Mouse (Mus musculus) intestine, embryonic 16.5 days (tissue): Measurements from ENCODE around the gene Tert. TPM values are rescaled to one million over a fixed set of nuclear protein-coding genes. Genes with fewer than 3 reads are reported as not detected.

Source experiments
- ATAC-seq: fragments of 200-750 bp; cut with Nextera tagmentation; 2 replicates; pipeline ENCODE4 v1.8.0; 2017; ENCODE audit warnings: moderate TSS enrichment, moderate library complexity
- H3K27ac ChIP-seq: fragments of 300-500 bp; sonication (generic); 2 replicates; pipeline ENCODE4 v1.5.1; 2014; ENCODE audit warnings: mild to moderate bottlenecking, low read length
- H3K27me3 ChIP-seq: fragments of 300-500 bp; sonication (generic); replicated peaks from 2 replicates; pipeline ENCODE4 v1.6.1; 2014; ENCODE audit warnings: low read length, control low read depth, mixed read lengths; ENCODE audit not compliant: control insufficient read depth, insufficient read depth
- H3K36me3 ChIP-seq: fragments of 300-500 bp; sonication (generic); 2 replicates; pipeline ENCODE4 v1.6.1; 2014; ENCODE audit warnings: low read length, control low read depth; ENCODE audit not compliant: control insufficient read depth, insufficient read depth
- H3K4me1 ChIP-seq: fragments of 300-500 bp; sonication (generic); 2 replicates; pipeline ENCODE4 v1.6.1; 2014; ENCODE audit warnings: low read length, control low read depth, mixed read lengths; ENCODE audit not compliant: control insufficient read depth, insufficient read depth
- H3K4me2 ChIP-seq: fragments of 300-500 bp; sonication (generic); 2 replicates; pipeline ENCODE4 v1.6.1; 2014; ENCODE audit warnings: low read depth, low read length, control low read depth
- H3K4me3 ChIP-seq: fragments of 300-500 bp; sonication (generic); 2 replicates; pipeline ENCODE4 v1.5.1; 2014; ENCODE audit warnings: mild to moderate bottlenecking, low read length
- H3K9ac ChIP-seq: fragments of 300-500 bp; sonication (generic); 2 replicates; pipeline ENCODE4 v1.6.1; 2014; ENCODE audit warnings: low read depth, low read length
- H3K9me3 ChIP-seq: fragments of 300-500 bp; sonication (generic); 2 replicates; pipeline ENCODE4 v1.6.1; 2016; ENCODE audit warnings: low read length, control low read depth; ENCODE audit not compliant: control insufficient read depth
- WGBS: fragments of 180-500 bp; shearing (Covaris S2); extraction: QIAGEN DNeasy Blood & Tissue Kit; methylation state at CpG from one replicate; pipeline ENCODE4 v1.1.7; 2014; 5-methylcytosine and 5-hydroxymethylcytosine counted together
- polyA plus RNA-seq: library from polyadenylated mRNA; unstranded; fragments of >200 nt; fragmentation: Nextera tagmentation; extraction: Ambion mirVana; gene quantifications from 2 replicates; pipeline ENCODE4 v1.2.1, GENCODE M21; 2015

Tert gene
- polyA plus RNA-seq, 1 experiment from 2014 or later, result 8.0 TPM

- no peaks in the 10 kb centered on the region for H3K9me3 ChIP-seq
- no peak overlapping the region for H3K27ac ChIP-seq
- H3K36me3 ChIP-seq, result peaks cover 20% of the 10 kb centered on the region
- H3K4me1 ChIP-seq, result no peaks in the 10 kb centered on the region
- H3K27me3 ChIP-seq, result no peaks in the 10 kb centered on the region
- WGBS, result 90% methylated on average over 5 of the region's 5 CpGs
- H3K4me2 ChIP-seq, result no peak overlapping the region
- no peak overlapping the region for H3K9ac ChIP-seq
- H3K4me3 ChIP-seq, result no peak overlapping the region
- no peak for ATAC-seq
Measured at GRCm38 (mm10) chr13:73618406-73618805, 8.3 kb upstream of the Tert start.

GRCm38 (mm10) chr13:73620637-73621036 lies 6.1 kb upstream of the Tert start:
- H3K9ac ChIP-seq, result no peak overlapping the region
- H3K4me1 ChIP-seq, result no peaks in the 10 kb centered on the region
- H3K36me3 ChIP-seq, result peaks cover 18% of the 10 kb centered on the region
- WGBS, result 68% methylated on average over 6 of the region's 6 CpGs
- H3K27ac ChIP-seq, result no peak overlapping the region
- ATAC-seq, result no peak
- no peaks in the 10 kb centered on the region for H3K9me3 ChIP-seq
- no peaks in the 10 kb centered on the region for H3K27me3 ChIP-seq
- no peak overlapping the region for H3K4me3 ChIP-seq
- H3K4me2 ChIP-seq, result no peak overlapping the region

- peaks cover 9% of the 10 kb centered on the region for H3K4me1 ChIP-seq
- H3K27ac ChIP-seq, result 0 out of 2 replicates have a peak overlapping the region, but pooled peaks have one; percentile 70
- ATAC-seq, result no peak
- peak overlapping the region; percentile 97 for H3K4me2 ChIP-seq
- H3K9me3 ChIP-seq, result no peaks in the 10 kb centered on the region
- no peaks in the 10 kb centered on the region for H3K36me3 ChIP-seq
- H3K27me3 ChIP-seq, result no peaks in the 10 kb centered on the region
- 42% methylated on average over 6 of the region's 6 CpGs for WGBS
- H3K9ac ChIP-seq, result peak overlapping the region; percentile 79
- peak overlapping the region; percentile 65 for H3K4me3 ChIP-seq
Measured at GRCm38 (mm10) chr13:73626410-73626744, 334 bp upstream of the Tert start.

- no peak overlapping the region for H3K4me2 ChIP-seq
- 88% methylated on average over 11 of the region's 11 CpGs for WGBS
- H3K4me1 ChIP-seq, result peaks cover 9% of the 10 kb centered on the region
- no peak overlapping the region for H3K27ac ChIP-seq
- H3K9me3 ChIP-seq, result no peaks in the 10 kb centered on the region
- H3K9ac ChIP-seq, result no peak overlapping the region
- no peaks in the 10 kb centered on the region for H3K36me3 ChIP-seq
- no peaks in the 10 kb centered on the region for H3K27me3 ChIP-seq
- H3K4me3 ChIP-seq, result no peak overlapping the region
- ATAC-seq, result no peak
Measured at GRCm38 (mm10) chr13:73628586-73629113, 1.9 kb downstream of the Tert start.

- no peaks in the 10 kb centered on the region for H3K9me3 ChIP-seq
- no peak overlapping the region for H3K27ac ChIP-seq
- no peak for ATAC-seq
- no peak overlapping the region for H3K4me2 ChIP-seq
- peaks cover 9% of the 10 kb centered on the region for H3K4me1 ChIP-seq
- WGBS, result 94% methylated on average over 3 of the region's 3 CpGs
- H3K4me3 ChIP-seq, result no peak overlapping the region
- no peak overlapping the region for H3K9ac ChIP-seq
- peaks cover 3% of the 10 kb centered on the region; the same call in 1 of the 2 replicates for H3K36me3 ChIP-seq
- no peaks in the 10 kb centered on the region for H3K27me3 ChIP-seq
Measured at GRCm38 (mm10) chr13:73631837-73632236, 5.1 kb downstream of the Tert start.

- WGBS, result 63% methylated on average over 5 of the region's 6 CpGs
- no peaks in the 10 kb centered on the region for H3K4me1 ChIP-seq
Measured at GRCm38 (mm10) chr13:73637826-73638225, 11.1 kb downstream of the Tert start.

GRCm38 (mm10) chr13:73641296-73641695 lies 14.6 kb downstream of the Tert start:
- H3K9ac ChIP-seq, result no peak overlapping the region
- H3K9me3 ChIP-seq, result no peaks in the 10 kb centered on the region
- H3K4me3 ChIP-seq, result no peak overlapping the region
- H3K4me1 ChIP-seq, result no peaks in the 10 kb centered on the region
- 83% methylated on average over 4 of the region's 4 CpGs for WGBS
- H3K36me3 ChIP-seq, result no peaks in the 10 kb centered on the region
- no peaks in the 10 kb centered on the region for H3K27me3 ChIP-seq
- no peak for ATAC-seq
- H3K4me2 ChIP-seq, result no peak overlapping the region
- no peak overlapping the region for H3K27ac ChIP-seq

More at GRCm38 (mm10) chr13:73637826-73638225, 11.1 kb downstream of the Tert start:
- Histone ChIP-seq H3K27me3 (no peaks in the 10 kb centered on the region), H3K9ac (no peak overlapping the region), H3K4me3 (no peak overlapping the region), H3K9me3 (no peaks in the 10 kb centered on the region), H3K36me3 (peaks cover 3% of the 10 kb centered on the region; the same call in 1 of the 2 replicates), H3K4me2 (no peak overlapping the region), H3K27ac (no peak overlapping the region)
- ATAC-seq, result no peak

GRCm38 (mm10) chr13:73646397-73647087 lies 19.8 kb downstream of the Tert start:
- peak; percentile 81 for ATAC-seq
- no peaks in the 10 kb centered on the region for H3K9me3 ChIP-seq
- H3K27ac ChIP-seq, result no peak overlapping the region
- no peak overlapping the region for H3K9ac ChIP-seq
- no peaks in the 10 kb centered on the region for H3K4me1 ChIP-seq
- H3K36me3 ChIP-seq, result 0 out of 2 replicates have a peak, but pooled peaks cover 3% of the 10 kb centered on the region
- no peaks in the 10 kb centered on the region for H3K27me3 ChIP-seq
- H3K4me2 ChIP-seq, result no peak overlapping the region
- H3K4me3 ChIP-seq, result no peak overlapping the region
- 41% methylated on average over 6 of the region's 6 CpGs for WGBS

GRCm38 (mm10) chr13:73653266-73653665 lies 26.6 kb downstream of the Tert start:
- Histone ChIP-seq H3K9me3 (no peaks in the 10 kb centered on the region), H3K27ac (no peak overlapping the region), H3K4me3 (no peak overlapping the region), H3K27me3 (no peaks in the 10 kb centered on the region), H3K36me3 (no peaks in the 10 kb centered on the region), H3K9ac (no peak overlapping the region), H3K4me1 (no peaks in the 10 kb centered on the region), H3K4me2 (no peak overlapping the region)
- ATAC-seq, result no peak
- WGBS, result 85% methylated on average over 3 of the region's 3 CpGs
